Mouse (Mus musculus) adipocyte (in vitro differentiated cells): Measurements from ENCODE around the gene Tmem266.

Source experiments
- DNase-seq: peaks from one replicate; pipeline ENCODE4 v3.0.0-alpha.2; 2016; ENCODE audit warnings: low spot score

Gene Tmem266

DNA sequence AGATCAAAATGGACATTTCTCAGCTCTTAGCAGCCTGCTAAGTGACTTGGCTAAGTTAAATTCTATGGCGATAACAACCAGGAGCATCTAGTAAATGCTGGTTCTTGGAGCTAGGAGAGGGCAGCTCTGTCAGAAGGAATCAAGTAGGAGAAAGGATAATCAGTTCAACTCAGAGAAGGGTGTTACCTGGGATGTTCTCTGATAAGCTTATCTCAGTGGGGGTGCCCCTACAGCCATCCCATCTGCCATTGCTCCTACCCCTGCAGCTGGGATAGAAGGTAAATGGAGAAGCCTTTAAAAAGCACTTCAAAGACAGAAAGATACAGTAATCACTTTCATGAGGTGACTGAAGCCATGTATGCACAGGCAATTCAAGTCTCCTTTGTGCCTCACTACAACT, 126.2 kb downstream of the Tmem266 start:
- DNase-seq, result no peak

DNA sequence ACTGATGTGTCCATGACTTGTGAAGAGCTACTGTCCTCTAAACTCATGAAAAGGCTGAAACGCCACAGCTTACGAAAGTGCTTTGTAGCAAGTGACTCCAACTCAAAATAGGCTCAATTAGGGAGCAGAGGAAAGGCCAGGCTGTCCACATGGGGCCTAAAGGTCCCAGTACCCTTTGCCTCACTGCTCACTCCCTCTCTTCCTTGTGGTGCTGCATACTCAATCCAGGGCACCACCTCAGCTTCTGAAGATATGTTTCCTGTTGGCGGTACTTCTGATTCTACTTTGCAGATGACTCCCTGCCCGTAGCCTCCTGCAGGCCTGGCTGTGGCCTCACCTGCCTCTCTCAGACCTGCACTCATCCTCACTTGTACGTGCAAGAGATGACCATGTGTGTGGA, 126.7 kb downstream of the Tmem266 start:
- DNase-seq, result peak; percentile 61

DNA sequence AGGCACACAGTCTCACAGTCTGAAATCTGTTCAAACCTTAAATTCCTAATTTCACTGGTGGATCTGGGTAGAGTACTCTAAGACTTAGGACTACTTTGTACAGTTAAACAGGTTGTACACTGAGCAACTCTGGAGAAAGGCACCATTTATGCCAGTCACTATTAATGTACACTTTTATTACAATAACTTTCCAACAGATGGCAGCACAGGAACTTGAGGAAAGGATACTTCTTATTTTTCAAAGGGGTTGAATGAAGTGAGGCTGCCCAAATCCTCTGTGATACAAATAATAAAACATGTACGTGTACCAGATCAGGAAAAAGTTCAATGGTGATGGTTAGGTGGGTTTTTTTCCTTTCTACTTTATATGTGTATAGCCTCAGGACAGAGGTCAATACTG, 141.7 kb downstream of the Tmem266 start:
- DNase-seq, result peak; percentile 55

DNA sequence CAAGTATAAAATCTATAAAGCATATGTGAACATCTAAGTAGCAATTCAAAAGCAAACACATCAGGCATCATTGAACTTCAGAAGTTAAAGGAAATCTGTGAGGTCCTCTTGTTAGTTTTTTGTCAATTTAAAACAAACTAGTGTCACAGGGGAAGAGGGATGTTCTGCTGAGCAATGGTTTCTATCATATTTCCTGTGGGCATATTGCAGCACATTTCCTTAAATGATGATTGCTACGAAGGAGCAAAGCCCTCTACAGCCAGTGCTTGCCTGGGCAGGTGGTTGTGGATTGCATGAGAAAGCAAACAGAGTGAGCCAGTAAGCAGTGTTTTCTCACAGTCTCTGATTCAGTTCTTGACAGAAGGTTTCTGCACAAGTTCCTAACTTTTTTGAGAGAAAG, 149.4 kb downstream of the Tmem266 start:
- no peak for DNase-seq

DNA sequence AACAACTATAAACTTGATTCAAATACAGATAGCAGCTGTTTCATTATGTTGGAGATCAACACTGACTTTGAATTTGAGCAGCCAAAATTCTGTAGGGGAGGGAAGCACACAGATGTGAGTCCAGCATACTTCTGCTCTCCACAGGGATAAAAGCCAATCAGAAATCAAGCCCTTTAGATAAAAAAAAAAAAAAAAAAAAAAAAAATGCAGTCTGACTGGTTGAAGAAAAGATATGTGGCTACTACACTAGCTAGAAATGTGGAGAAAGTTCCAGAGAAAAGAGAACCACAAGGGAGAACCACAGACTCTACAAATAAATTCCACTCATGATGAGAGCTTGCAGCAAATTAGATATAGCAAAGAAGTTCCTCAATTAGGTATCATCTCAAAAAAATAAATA, 152.0 kb downstream of the Tmem266 start:
- DNase-seq, result no peak

DNA sequence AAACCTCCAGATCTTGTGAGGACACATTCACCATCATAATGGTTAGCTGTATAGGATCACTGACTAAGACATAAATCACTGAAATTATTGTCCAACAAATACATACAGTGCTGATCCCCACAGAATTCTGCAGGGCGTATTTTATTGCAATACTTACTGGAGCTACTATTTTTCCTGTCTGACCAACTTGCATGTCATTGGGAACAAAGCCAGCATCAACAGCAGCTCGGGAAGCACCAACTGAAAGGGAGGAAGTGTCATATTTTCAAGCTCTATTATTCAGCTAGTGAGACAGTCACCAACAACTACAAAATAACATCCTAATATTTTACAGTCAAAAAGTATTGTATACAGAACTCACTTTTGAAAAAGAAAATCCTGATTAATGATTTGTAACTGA, 155.4 kb downstream of the Tmem266 start:
- peak; percentile 76 for DNase-seq
